Mouse (Mus musculus) left cerebral cortex, adult 9 months (tissue): ENCODE data around the gene 1700001C02Rik.

Experiments used
- DNase-seq, 2 experiments: peaks; one replicate each; pipeline ENCODE4 v3.0.0; 2022; ENCODE audit warnings: low spot score in 2 of 2

The 1700001C02Rik gene

GRCm38 (mm10) chr5:30465861-30466260 lies at the start of gene 1700001C02Rik:
TSS of gene 1700001C02Rik (plus strand) at chr5:30466047.
- no peak for DNase-seq

GRCm38 (mm10) chr5:30416665-30417064 lies 49.2 kb upstream of the 1700001C02Rik start:
- no peak for DNase-seq

GRCm38 (mm10) chr5:30423121-30423520 lies 42.7 kb upstream of the 1700001C02Rik start:
- no peak for DNase-seq

- DNase-seq = peak in 1 of 2 experiments; percentile 14
Measured at GRCm38 (mm10) chr5:30423572-30424244, 42.1 kb upstream of the 1700001C02Rik start.

GRCm38 (mm10) chr5:30427406-30427805 lies 38.4 kb upstream of the 1700001C02Rik start:
- DNase-seq = no peak

GRCm38 (mm10) chr5:30438931-30439330 lies 26.9 kb upstream of the 1700001C02Rik start:
- no peak for DNase-seq

- no peak for DNase-seq
Measured at GRCm38 (mm10) chr5:30440308-30440906, 25.4 kb upstream of the 1700001C02Rik start.

- DNase-seq = peak in 1 of 2 experiments; percentile 34
Measured at GRCm38 (mm10) chr5:30442196-30442595, 23.7 kb upstream of the 1700001C02Rik start.

GRCm38 (mm10) chr5:30444327-30444895 lies 21.4 kb upstream of the 1700001C02Rik start:
- DNase-seq = no peak

GRCm38 (mm10) chr5:30456056-30456455 lies 9.8 kb upstream of the 1700001C02Rik start:
- DNase-seq = peak in 1 of 2 experiments; percentile 40

GRCm38 (mm10) chr5:30460155-30460554 lies 5.7 kb upstream of the 1700001C02Rik start:
- no peak for DNase-seq

GRCm38 (mm10) chr5:30461821-30462220 lies 4.0 kb upstream of the 1700001C02Rik start, which contains the start of gene Otof:
TSS of gene Otof (minus strand) at chr5:30461932.
- DNase-seq = peak; percentile 35 to 66

- DNase-seq = no peak
Measured at GRCm38 (mm10) chr5:30466315-30466714, 468 bp downstream of the 1700001C02Rik start.

GRCm38 (mm10) chr5:30470454-30470853 lies 4.6 kb downstream of the 1700001C02Rik start:
- no peak for DNase-seq

GRCm38 (mm10) chr5:30472148-30472547 lies 6.3 kb downstream of the 1700001C02Rik start:
- no peak for DNase-seq

- peak in 1 of 2 experiments; percentile 37 for DNase-seq
Measured at GRCm38 (mm10) chr5:30476534-30476933, 10.7 kb downstream of the 1700001C02Rik start.

GRCm38 (mm10) chr5:30482319-30482718 lies 16.5 kb downstream of the 1700001C02Rik start:
- peak in 1 of 2 experiments; percentile 79 for DNase-seq

GRCm38 (mm10) chr5:30483533-30483932 lies 17.7 kb downstream of the 1700001C02Rik start:
- no peak for DNase-seq

- DNase-seq = no peak
Measured at GRCm38 (mm10) chr5:30484591-30484990, 18.7 kb downstream of the 1700001C02Rik start.

- no peak for DNase-seq
Measured at GRCm38 (mm10) chr5:30485136-30485535, 19.3 kb downstream of the 1700001C02Rik start.

- DNase-seq = no peak
Measured at GRCm38 (mm10) chr5:30490215-30490614, 24.4 kb downstream of the 1700001C02Rik start.

- no peak for DNase-seq
Measured at GRCm38 (mm10) chr5:30490845-30491244, 25.0 kb downstream of the 1700001C02Rik start.

- DNase-seq = no peak
Measured at GRCm38 (mm10) chr5:30493723-30494122, 27.9 kb downstream of the 1700001C02Rik start.
